12 mouse cellular contexts compared by ENCODE assay signal in the genomic region with DNA sequence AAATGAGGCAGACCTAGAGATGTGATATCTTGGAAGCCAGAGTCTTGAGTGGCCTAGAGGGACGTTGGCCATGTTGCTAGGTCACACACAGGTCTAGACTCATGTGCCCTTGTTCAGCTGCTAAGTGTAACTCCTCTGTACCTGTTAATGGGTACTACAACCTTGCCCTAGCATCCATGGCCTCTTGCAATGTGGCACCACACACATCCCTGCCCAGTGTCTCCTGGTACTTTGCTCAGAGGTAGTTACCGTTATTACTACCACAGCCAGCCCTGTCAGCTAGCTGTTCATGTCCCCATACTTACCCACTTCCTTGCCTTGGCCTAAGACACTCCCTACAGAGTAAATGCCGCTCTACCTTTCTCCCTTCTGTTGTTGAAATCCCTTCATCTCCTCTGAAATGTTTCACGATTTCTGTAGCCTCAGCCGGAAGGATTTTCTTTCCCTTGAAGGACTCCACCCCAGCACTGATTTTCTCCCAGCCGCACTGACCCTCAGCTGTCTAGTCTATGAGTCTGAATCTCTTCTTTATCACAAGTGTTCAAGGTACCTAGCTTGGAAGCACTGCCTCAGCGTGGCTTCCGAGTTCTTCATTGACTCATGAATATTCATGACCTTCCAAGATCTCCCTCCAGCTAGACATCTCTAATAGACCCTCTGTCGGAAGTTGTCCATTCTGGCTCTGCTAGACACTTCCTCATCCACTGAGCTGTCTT. TPM values are rescaled to one million over a fixed set of nuclear protein-coding genes. Genes with fewer than 3 reads are reported as not detected.
DNase-seq lines count a peak whose midpoint lies in the region; ATAC-seq lines count a peak whose summit lies in the region.
"Had no signal": no experiment of that assay in that cellular context is flagged by ENCODE, and none has a peak within 500 bp of the region (broad histone marks: within the 10 kb centered on the region; RNA-seq: fewer than 3 reads in every experiment).

No protein-coding gene starts in this region.

- H3K27ac ChIP-seq in hindbrain, embryonic 13.5 days = no peak overlapping the region
- H3K27ac ChIP-seq in hindbrain, embryonic 11.5 days (ENCODE audit: low read depth, low read length) = no peak overlapping the region
- H3K27ac ChIP-seq in neural tube, embryonic 13.5 days (replicated peaks) = peak overlapping the region; percentile 93; the same call in 1 of the 2 replicates
- peak overlapping the region; percentile 2; the same call in 1 of the 2 replicates for H3K27ac ChIP-seq in stomach, embryonic 14.5 days (ENCODE audit: low read length)
- H3K27ac ChIP-seq: forebrain, embryonic 13.5 days; neural tube, embryonic 12.5 days had no signal

- H3K4me3 ChIP-seq in hindbrain, embryonic 13.5 days = no peak overlapping the region
- no peak overlapping the region for H3K4me3 ChIP-seq in hindbrain, embryonic 11.5 days (ENCODE audit: low read depth, low read length)
- no peak overlapping the region for H3K4me3 ChIP-seq in neural tube, embryonic 13.5 days
- H3K4me3 ChIP-seq in stomach, embryonic 14.5 days (ENCODE audit: low read depth, low read length) = no peak overlapping the region

- no peak overlapping the region for H3K4me2 ChIP-seq in hindbrain, embryonic 13.5 days
- no peak overlapping the region for H3K4me2 ChIP-seq in hindbrain, embryonic 11.5 days (replicated peaks; ENCODE audit: low read depth, low read length)
- H3K4me2 ChIP-seq in neural tube, embryonic 13.5 days = no peak overlapping the region
- H3K4me2 ChIP-seq in stomach, embryonic 14.5 days (replicated peaks; ENCODE audit: low read depth, low read length) = peak overlapping the region; percentile 64; the same call in 1 of the 2 replicates

- no peaks in the 10 kb centered on the region for H3K36me3 ChIP-seq in hindbrain, embryonic 13.5 days
- H3K36me3 ChIP-seq in hindbrain, embryonic 11.5 days (ENCODE audit: control insufficient read depth, insufficient read depth, low read length) = no peaks in the 10 kb centered on the region
- no peaks in the 10 kb centered on the region for H3K36me3 ChIP-seq in neural tube, embryonic 13.5 days
- no peaks in the 10 kb centered on the region for H3K36me3 ChIP-seq in stomach, embryonic 14.5 days (ENCODE audit: control insufficient read depth, insufficient read depth, low read length)
- H3K36me3 ChIP-seq: hindbrain, embryonic 15.5 days; neural tube, embryonic 12.5 days had no signal

- 0 out of 2 replicates have a peak, but pooled peaks cover 2% of the 10 kb centered on the region for H3K27me3 ChIP-seq in hindbrain, embryonic 13.5 days
- no peaks in the 10 kb centered on the region for H3K27me3 ChIP-seq in hindbrain, embryonic 11.5 days (ENCODE audit: control insufficient read depth, insufficient read depth, low read length)
- no peaks in the 10 kb centered on the region; the same call in 1 of the 2 replicates for H3K27me3 ChIP-seq in neural tube, embryonic 13.5 days
- no peaks in the 10 kb centered on the region for H3K27me3 ChIP-seq in stomach, embryonic 14.5 days (ENCODE audit: control insufficient read depth, insufficient read depth, low read length)
- H3K27me3 ChIP-seq: hindbrain, embryonic 15.5 days; neural tube, embryonic 12.5 days had no signal

- WGBS in hindbrain, embryonic 13.5 days = 53% methylated on average over 9 of the region's 9 CpGs
- 57% methylated on average over 9 of the region's 9 CpGs for WGBS in hindbrain, embryonic 11.5 days
- WGBS in neural tube, embryonic 13.5 days = 54% methylated on average over 9 of the region's 9 CpGs
- WGBS in stomach, embryonic 14.5 days = 69% methylated on average over 9 of the region's 9 CpGs

- H3K4me1 ChIP-seq in hindbrain, embryonic 13.5 days (replicated peaks) = peaks cover 55% of the 10 kb centered on the region
- peaks cover 14% of the 10 kb centered on the region for H3K4me1 ChIP-seq in hindbrain, embryonic 11.5 days (replicated peaks; ENCODE audit: control insufficient read depth, insufficient read depth, low read length)
- H3K4me1 ChIP-seq in neural tube, embryonic 13.5 days (replicated peaks) = peaks cover 53% of the 10 kb centered on the region
- peaks cover 43% of the 10 kb centered on the region for H3K4me1 ChIP-seq in stomach, embryonic 14.5 days (ENCODE audit: control insufficient read depth, insufficient read depth, low read length)

- DNase-seq in hindbrain, embryonic 11.5 days (ENCODE audit: low spot score) = no peak
- DNase-seq in neural tube, embryonic 10.5 days (ENCODE audit: extremely low spot score, low spot score) = no peak
- no peak for DNase-seq in left cerebral cortex, postnatal 36 days (ENCODE audit: low spot score in 2 of 2)
- DNase-seq: cerebellum, adult 8-10 months; lung, adult 2 months had no signal

- peak overlapping the region; percentile 99; the same call in 1 of the 2 replicates for H3K9ac ChIP-seq in hindbrain, embryonic 13.5 days
- H3K9ac ChIP-seq in hindbrain, embryonic 11.5 days (ENCODE audit: low read depth, low read length) = no peak overlapping the region
- H3K9ac ChIP-seq in neural tube, embryonic 13.5 days = no peak overlapping the region
- no peak overlapping the region for H3K9ac ChIP-seq in stomach, embryonic 14.5 days (replicated peaks; ENCODE audit: low read depth, low read length)
- H3K9ac ChIP-seq: neural tube, embryonic 12.5 days had no signal

- no peak for ATAC-seq in hindbrain, embryonic 13.5 days (ENCODE audit: low FRiP score)
- ATAC-seq in hindbrain, embryonic 11.5 days (ENCODE audit: low FRiP score) = no peak
- ATAC-seq in neural tube, embryonic 13.5 days (ENCODE audit: low read depth) = no peak
- peak; percentile 38 for ATAC-seq in granulocyte monocyte progenitor cell, adult 5-6 weeks (replicated peaks; ENCODE audit: poor library complexity, severe bottlenecking)
- ATAC-seq in stomach, embryonic 14.5 days (ENCODE audit: insufficient number of reproducible peaks, insufficient read depth, low FRiP score, low read depth) = no peak
- ATAC-seq: forebrain, embryonic 13.5 days had no signal

- intact Hi-C loops in left cerebral cortex, postnatal 36 days (cut with DNase I) = loop anchor here (5.0 kb wide), 1 partner anchor 46 kb away; no protein-coding TSS in a partner anchor

- no peaks in the 10 kb centered on the region for H3K9me3 ChIP-seq in hindbrain, embryonic 13.5 days
- H3K9me3 ChIP-seq in hindbrain, embryonic 11.5 days (ENCODE audit: control insufficient read depth, low read length) = no peaks in the 10 kb centered on the region
- no peaks in the 10 kb centered on the region for H3K9me3 ChIP-seq in neural tube, embryonic 13.5 days
- no peaks in the 10 kb centered on the region for H3K9me3 ChIP-seq in stomach, embryonic 14.5 days (ENCODE audit: control insufficient read depth, low read depth, low read length)
- H3K9me3 ChIP-seq: forebrain, embryonic 13.5 days; hindbrain, embryonic 15.5 days; neural tube, embryonic 12.5 days had no signal

RNA-seq across cellular contexts. Expression of a gene that starts 11.4 kb away (rescaled TPM):
- polyA plus RNA-seq in hindbrain, embryonic 13.5 days (2015; fragmentation: Nextera tagmentation; extraction: Ambion mirVana) = 27.9 and 28.1 TPM in 2 replicates
- 17.9 and 19.4 TPM in 2 replicates for polyA plus RNA-seq in hindbrain, embryonic 11.5 days (2014; fragmentation: Nextera tagmentation; extraction: Ambion mirVana)
- 24.9 and 26.1 TPM in 2 replicates for polyA plus RNA-seq in neural tube, embryonic 13.5 days (2015; fragmentation: Nextera tagmentation; extraction: Ambion mirVana)
- 33.3 and 52.1 TPM in 2 replicates for total RNA-seq in granulocyte monocyte progenitor cell, adult 5-6 weeks (2014; fragmentation: Nextera tagmentation)
- 3.5 and 6.1 TPM in 2 replicates for total RNA-seq in granulocyte monocyte progenitor cell, adult 5-6 weeks (2017)
- 32.4 and 33.0 TPM in 2 replicates for polyA plus RNA-seq in stomach, embryonic 14.5 days (2014; fragmentation: Nextera tagmentation; extraction: Ambion mirVana)
- 10 to 100 TPM; 21.4 to 36.4 TPM for total RNA-seq in left cerebral cortex, postnatal 36 days (2021)

RNA-seq across cellular contexts. Expression of a gene that starts 54.6 kb away (rescaled TPM):
- polyA plus RNA-seq in hindbrain, embryonic 13.5 days (2015; fragmentation: Nextera tagmentation; extraction: Ambion mirVana) = 59.8 and 62.9 TPM in 2 replicates
- 28.1 and 28.4 TPM in 2 replicates for polyA plus RNA-seq in hindbrain, embryonic 11.5 days (2014; fragmentation: Nextera tagmentation; extraction: Ambion mirVana)
- 54.5 and 66.0 TPM in 2 replicates for polyA plus RNA-seq in neural tube, embryonic 13.5 days (2015; fragmentation: Nextera tagmentation; extraction: Ambion mirVana)
- total RNA-seq in granulocyte monocyte progenitor cell, adult 5-6 weeks (2014; fragmentation: Nextera tagmentation) = 97.0 and 99.2 TPM in 2 replicates
- total RNA-seq in granulocyte monocyte progenitor cell, adult 5-6 weeks (2017) = 67.6 and 71.6 TPM in 2 replicates
- 23.5 and 24.0 TPM in 2 replicates for polyA plus RNA-seq in stomach, embryonic 14.5 days (2014; fragmentation: Nextera tagmentation; extraction: Ambion mirVana)
- total RNA-seq in left cerebral cortex, postnatal 36 days (2021) = 100 to 1,000 TPM; 165 to 196 TPM

Comparison
In these comparisons a context has a peak if more than half of its experiments do, and no peak if none do; other contexts are left out.
1. H3K27ac ChIP-seq: peak in neural tube, embryonic 13.5 days (single experiment) and stomach, embryonic 14.5 days (single experiment); none in hindbrain, embryonic 13.5 days (single experiment) and hindbrain, embryonic 11.5 days (single experiment).